Mouse (Mus musculus) E14TG2a.4 (cell line): ENCODE results near the gene Gm20388.

Experiments
- CTCF ChIP-seq: conservative IDR thresholded peaks from 2 replicates; pipeline ENCODE4 v1.5.1; 2014; ENCODE audit warnings: low read length
- NANOG ChIP-seq: IDR thresholded peaks from 2 replicates; pipeline ENCODE4 v1.6.1; 2014; ENCODE audit warnings: borderline replicate concordance, low read length, mixed read lengths

DNA sequence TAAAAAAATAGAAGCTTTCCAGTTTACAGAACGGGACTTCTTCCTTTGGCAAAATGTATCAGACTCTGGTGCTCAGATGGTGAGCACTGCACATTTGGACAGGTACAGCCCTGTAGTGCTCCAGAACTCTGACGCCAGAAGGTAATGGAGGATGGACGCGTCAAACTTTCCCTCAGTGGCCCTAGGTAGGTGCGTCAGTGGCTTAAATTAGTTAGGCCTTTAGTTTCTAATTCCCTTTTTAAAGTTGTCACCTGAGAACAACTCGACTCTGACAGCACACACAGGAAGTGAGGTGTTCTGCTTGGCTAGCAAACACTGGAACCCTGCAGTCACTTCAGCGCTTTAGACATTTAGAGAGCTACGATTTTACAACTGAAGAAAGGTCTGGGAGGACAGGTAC lies 4043.0 kb downstream of the Gm20388 start:
- TF ChIP-seq CTCF (no peak), NANOG (no peak)
